Mouse (Mus musculus) megakaryocyte, adult 5-6 weeks (primary cell): ENCODE results near the gene Apom. TPM values are rescaled to one million over a fixed set of nuclear protein-coding genes. Genes with fewer than 3 reads are reported as not detected.
"Not testable (repeated sequence)": the region's sequence is repeated elsewhere in the genome, so short reads cannot be mapped to it uniquely, and the experiment has no call there.

Experiments used
- ATAC-seq: 2 replicates; pipeline ENCODE4 v1.8.0; 2016; ENCODE audit warnings: mild to moderate bottlenecking, inconsistent platforms; ENCODE audit not compliant: poor library complexity, severe bottlenecking
- total RNA-seq, 2 experiments: library from RNA; stranded (forward) in 1 of 2; stranded (reverse) in 1 of 2; fragments of 153-499, 151-499 nt in 1 of 2; fragments of 221-1000, 200-1000 nt in 1 of 2; gene quantifications; 2 replicates each; pipeline versions ENCODE4 v1.2.3 to v1.2.4; 2015 to 2017

Gene Apom
- total RNA-seq, 2 experiments from 2014 or later, result 0.26 to 0.38 TPM

DNA sequence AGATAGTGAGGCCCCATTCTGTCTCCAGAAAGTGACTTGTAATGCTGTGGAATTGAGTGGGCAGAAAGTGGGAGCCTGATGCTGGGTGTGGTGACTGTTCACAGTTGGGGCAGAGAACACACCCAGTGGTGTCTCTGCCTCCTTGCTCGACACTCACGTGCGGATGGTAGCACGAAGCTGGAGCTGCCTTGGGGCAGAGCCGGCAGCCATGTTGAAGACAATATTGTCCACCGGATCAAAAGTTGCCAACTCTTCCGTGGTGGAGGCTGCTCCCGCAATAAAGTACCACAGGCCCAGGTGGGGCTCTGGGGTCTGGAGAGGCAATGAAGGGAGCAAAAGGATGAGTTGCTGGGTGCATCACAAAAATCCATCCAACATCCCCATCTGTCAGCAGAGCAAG lies 812 bp downstream of the Apom start:
- ATAC-seq, result no peak

DNA sequence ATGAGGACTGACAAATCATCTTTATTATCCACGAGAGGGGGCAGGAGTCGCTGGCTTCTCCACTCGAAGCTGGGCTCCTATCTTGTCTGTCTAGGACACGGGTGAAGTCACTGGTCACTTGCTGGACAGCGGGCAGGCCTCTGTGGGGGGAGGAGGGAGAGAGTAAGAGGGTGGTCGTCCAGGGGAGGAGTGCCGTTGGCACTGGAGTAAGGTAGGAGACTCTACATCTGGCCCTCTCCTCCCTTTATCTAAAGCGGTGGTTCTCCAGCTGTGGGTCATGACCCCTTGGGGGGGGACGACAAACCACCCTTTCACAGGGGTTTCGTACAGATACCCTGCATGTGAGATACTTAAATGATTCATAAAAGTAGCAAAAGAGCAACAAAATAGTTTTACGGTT lies 2.9 kb downstream of the Apom start:
- ATAC-seq, result no peak

DNA sequence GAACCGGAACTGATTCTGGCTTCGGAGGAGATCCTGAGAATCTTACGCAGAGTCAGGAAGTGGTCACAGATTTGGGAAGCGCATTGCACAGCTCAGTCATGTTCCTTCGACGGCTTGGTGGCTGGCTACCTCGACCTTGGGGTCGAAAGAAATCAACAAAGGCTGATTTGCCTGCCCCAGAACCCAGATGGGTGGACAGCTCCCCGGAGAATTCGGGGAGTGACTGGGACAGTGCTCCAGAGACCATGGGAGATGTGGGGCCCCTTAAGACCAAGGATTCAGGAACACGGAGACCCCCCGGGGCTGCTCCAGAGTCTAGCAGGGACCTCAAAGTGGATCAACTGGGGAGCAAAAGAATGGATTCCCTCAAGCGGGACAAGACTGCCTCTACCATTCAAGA lies 4.8 kb downstream of the Apom start:
- peak; percentile 14; the same call in 1 of the 2 replicates for ATAC-seq

DNA sequence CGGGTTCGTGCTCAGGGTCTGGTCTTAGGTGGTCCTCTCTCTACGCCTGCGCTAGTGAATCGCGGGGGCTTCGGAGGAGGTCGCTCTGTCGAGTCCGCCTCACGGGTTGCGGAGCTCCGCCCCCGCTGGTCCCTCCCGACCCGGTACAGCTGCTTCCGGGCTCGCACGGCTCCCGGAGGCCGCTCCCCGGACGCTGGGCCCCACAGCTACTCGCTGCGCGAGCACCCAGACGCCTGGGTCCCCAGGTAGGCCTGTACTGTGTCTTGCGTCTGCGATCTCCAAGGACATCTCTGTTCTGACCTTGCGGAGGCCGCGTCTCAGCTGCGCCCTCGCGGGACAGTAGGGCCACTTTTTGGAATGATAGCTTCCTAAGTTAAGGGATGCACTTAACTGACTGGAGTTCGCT lies 5.6 kb downstream of the Apom start, which contains the start of gene D17H6S53E:
TSS of gene D17H6S53E (plus strand) at position 168 of the 406 bp plus-strand sequence.
- peak; percentile 65 for ATAC-seq

DNA sequence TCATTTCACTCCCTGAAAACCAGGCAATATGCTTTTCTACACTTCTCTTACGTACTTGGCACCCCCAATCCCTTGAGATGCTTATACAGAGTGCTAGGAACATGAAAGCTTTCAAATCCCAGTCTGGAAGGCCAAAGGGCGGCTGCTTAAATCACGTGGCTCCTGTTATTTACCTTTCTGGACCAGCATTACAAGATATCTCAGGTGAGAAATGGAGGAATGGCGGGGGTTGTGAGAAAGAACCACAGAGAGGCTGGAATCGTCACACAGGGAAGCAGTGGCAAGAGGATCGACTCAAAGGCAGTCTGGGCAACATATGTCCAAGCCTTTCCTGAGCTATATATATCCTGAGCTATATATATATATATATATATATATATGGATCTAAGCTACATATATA lies 6.3 kb downstream of the Apom start:
- no peak for ATAC-seq

DNA sequence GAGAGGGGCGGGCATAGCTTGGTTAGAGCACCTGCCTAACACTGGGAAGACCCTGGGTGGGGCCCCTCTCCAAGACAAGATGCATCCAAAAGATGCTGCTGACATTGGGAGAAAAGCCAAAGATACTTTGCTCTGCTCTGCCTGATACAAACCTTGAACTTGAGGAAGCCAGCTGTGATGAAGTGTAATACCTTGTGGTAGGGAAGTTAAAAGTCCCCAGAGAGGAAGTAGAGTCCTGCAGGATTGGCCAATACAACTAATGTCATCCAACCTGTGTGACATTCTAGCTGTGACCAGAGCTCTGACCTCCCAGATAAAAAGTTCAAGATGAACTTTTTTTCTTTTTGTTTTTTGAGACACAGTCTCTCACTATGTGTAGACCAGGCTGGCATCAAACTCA lies 6.8 kb downstream of the Apom start:
- ATAC-seq, result peak; percentile 42

DNA sequence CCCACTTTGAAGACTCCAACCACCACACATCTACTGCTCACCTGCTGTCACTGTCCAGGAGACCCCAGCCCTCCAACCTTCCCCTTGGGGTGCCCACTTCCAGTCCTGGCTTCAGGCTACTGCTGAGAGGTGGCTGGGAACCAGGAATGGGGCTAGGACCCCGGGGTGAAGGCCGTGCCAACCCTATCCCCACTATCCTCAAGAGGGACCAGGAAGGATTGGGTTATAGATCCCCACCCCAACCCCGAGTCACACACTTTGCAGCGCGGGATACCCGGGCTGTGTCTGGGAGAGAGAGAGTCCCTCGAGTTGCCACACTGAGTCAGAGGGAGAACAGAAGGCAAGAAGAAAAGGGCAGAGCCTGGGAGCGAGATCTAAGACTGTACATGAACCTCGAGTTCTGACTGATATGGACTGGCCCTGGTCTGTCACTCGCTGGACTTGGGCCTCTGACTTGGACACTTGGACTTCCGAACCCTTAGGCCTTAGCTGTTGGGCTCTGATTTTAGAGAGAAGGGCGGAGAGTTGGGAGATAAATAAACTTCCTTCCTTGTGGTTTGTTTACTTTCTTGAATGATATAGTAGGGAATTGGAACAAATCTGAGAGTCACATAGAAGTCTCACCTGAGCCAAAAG lies 7.5 kb downstream of the Apom start:
- ATAC-seq, result not testable (repeated sequence)

DNA sequence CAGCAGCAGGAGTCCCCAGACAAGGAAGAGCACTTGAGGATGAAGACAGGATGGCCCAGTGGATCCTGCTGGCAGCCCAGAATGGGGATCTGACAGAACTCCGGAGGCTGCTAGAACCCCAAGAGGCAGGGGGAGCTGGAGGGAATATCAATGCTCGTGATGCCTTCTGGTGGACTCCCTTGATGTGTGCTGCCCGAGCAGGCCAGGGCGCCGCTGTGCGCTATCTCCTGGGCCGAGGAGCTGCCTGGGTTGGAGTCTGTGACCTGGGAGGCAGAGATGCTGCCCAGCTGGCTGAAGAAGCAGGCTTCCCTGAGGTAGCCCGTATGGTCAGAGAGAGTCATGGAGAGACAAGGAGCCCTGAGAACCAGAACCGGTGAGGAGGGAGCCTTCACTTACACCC lies 8.6 kb downstream of the Apom start:
- ATAC-seq, result not testable (repeated sequence)

DNA sequence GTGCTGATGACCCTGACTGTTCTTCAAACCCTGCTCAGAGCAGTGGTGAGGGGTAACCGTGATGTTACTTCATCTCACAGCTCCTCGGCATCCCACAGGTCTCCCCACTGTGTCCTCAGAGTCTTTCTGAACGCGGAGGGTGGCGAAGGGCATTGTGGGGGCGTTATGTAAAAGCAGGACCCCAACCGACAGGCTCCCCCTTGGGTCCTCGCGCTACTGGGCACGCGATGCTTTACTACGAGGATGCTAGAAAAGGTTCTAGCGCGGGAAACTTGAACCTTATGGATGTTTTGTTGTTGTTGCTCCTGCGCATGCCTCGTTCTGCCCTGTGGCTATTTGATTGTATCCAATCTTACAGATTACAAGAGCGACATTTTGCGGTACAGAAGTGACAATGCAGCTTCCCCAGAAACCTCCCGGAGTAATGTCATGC lies 10.0 kb downstream of the Apom start, which contains the start of gene Csnk2b:
TSS of gene Csnk2b (minus strand) at position 183 of the 433 bp plus-strand sequence.
- ATAC-seq, result no peak

DNA sequence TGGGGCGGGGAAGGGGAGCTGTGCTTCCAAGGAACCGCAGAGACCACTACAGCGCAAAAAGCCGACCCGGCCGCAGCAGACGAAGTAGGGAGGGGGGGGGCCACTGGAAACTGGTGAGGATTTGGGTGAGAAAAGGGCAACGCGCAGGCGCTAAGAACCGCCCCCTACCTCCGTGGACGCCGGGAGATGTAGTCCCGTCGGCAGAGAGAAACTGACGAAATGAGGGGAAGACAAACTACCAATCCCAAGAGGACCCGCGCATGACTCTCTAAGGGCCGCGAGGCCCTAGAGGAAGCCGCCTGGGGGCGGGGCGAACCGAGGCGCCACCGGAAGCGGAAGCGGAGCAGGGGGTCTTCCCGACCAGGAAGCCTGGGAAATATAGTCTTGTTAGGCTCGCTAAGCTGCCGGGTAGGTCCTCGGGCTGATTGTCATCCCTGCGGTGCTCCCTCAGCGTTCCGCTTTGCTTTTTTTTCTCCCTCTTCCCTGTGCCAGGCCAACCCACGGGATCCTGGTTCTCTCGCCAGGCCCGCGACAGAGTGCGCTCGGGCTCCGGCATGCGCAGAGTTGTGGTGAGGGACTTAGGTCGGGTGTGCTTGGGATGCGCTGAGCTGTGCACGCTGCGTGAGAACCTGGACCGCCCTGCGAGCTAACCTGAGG lies 10.6 kb downstream of the Apom start, which contains the start of gene Gpank1:
TSS of gene Gpank1 (plus strand) at position 313 of the 657 bp plus-strand sequence.
- ATAC-seq, result peak; percentile 92

DNA sequence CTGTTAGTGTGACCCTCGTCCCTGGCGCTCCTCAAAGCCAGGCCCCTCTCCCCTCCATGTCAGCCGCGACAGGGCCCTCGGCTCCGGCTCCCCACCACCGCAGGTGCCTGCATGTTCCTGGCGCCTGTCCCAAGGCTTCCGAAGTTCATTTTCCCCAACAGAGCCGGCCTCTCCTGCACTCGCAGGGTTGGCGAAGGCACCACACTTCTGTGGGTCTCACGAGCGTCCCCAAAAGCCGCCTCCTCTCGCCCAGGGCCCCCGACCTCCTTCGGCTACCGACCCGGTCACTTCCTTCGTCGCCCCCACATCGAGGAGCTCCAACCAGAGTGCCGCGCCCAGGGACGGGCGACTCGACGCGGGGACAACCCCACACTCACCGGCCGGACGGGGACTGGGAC lies 11.1 kb downstream of the Apom start:
- ATAC-seq, result no peak

DNA sequence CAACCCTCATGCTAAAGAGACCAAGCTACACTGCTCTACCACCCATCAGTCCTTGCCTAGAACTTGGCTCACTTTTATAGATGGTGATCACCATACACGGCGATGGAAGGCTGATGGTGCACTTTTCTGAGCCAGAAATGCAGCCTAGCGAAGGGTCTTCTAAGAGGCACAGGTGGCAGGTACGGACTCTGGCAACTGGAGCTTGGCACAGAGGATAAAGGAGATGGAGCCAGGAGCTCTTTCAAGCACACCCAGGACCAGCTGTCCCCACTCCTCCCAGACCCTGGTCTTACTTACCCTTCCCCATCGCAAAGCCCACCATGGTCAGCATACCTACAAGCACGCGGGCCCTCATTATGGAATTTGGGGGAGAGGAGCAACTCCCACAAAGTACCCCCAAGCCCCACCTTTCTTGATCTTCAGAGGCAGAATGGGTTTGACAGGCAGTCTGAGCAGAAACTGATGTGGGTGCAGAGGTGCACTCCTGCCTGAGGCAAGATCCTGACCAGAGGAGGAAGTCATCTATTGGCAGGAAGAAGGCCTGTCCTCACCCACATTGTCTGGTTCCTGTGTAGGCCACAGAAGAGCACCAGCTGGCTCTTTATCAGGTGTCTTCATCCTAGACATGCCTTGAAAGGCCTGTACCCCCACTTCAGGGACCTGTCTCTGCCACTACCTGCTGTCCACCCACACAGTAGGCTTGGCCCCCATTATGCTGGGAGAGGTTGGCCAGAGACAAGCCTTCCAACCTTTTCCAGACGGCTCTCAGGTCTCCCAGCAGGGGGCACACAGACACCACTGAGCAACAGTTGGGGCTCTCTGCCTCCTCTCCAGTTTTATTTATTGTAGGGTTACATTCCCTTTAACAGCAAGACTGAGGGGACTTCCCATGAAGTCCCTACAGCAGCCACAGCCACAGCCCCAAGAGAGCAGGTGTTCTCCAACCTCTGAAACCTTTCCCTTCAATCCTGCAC lies 16.5 kb downstream of the Apom start, which contains the start of gene Ly6g5b:
TSS of gene Ly6g5b (minus strand) at position 383 of the 974 bp plus-strand sequence.
- ATAC-seq, result peak; percentile 90

DNA sequence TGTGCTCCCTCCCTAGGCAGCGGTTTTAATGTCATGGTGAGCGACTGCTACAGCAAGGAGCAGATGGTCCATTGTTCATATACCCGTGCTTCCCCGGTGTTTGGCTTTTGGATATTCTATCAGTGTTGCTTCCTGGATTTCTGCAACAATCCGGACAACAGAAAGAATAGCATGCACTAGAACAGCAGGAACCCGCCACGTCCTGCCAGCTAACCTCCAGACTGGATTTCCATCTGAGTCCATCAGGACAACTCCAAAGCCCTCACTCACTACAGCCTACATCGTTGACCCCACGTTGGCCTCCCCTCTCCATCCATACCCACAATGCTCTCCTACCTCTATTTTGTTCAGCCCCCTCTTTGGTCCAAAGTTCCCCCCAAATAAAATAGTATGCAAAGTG lies 20.1 kb downstream of the Apom start:
- no peak for ATAC-seq

DNA sequence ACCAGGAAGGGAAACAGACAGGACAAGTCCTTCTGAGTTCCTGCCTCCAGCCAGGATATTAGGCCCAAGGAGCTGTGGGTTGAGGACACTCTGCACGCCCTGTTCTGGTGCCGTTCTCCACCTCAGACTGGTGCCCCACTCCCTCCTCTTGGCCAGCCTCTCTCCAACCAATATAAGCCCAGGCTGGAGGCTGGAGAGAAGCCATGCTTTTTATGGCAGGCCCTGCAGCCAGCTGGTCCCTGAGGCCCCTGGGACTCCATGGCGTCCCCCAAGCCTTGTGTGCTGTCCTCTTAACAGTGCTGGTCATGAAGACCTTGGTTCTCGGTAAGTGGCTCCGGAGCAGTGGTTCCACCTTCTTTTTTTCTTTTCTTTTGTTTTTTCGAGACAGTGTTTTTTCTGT lies 23.8 kb downstream of the Apom start, which contains the start of gene Ly6g5c:
TSS of gene Ly6g5c (plus strand) at position 183 of the 400 bp plus-strand sequence.
- no peak for ATAC-seq

DNA sequence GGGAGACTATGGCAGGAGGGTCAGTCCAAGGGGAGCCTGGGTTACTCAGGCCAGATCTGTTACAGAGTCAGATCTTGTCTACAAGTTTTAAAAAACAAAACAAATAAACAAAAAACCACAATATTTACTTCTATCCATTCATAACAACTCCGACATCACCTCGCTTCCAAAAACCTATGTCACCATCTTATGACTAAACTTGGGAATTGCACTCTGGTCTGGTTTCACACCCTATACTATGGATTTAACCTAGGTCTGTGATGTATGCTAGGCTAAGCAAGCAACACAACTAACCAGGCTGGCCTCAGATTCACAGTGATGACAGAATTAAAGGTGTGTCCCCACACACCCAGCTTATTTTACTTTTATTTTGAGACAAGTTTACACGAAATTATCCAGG lies 25.3 kb downstream of the Apom start:
- no peak for ATAC-seq

DNA sequence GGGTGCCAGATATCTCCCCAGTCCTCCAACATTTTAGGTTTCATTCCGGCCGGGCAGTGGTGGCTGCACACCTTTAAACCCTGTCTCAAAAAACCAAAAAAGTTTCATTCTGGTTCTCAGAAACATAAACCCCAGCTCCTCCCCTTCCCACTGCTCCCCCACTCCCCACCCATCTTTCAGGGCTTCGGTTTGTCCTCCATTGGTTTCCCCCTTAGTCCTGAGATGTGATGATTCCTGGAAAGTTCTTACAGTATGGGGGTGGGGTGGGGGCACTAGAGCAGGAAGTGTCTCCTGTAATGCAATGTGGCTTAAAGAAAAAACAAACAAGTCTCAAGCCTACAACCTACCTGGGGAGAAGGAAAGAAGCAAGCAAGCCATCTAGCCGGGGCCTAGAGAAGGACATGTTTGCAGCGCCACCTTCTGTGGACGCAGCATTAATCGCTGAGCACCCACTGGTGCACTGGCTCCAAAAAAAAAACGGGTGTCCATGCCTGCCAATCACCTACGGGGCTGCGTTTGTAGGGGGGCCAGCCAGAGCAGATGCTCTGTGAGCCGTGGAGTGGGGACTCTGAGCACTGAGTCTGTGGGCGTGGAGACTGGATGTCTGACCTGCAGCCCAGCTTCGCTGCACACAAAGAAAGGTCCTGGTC lies 26.0 kb downstream of the Apom start:
- peak; percentile 49; the same call in 1 of the 2 replicates for ATAC-seq

DNA sequence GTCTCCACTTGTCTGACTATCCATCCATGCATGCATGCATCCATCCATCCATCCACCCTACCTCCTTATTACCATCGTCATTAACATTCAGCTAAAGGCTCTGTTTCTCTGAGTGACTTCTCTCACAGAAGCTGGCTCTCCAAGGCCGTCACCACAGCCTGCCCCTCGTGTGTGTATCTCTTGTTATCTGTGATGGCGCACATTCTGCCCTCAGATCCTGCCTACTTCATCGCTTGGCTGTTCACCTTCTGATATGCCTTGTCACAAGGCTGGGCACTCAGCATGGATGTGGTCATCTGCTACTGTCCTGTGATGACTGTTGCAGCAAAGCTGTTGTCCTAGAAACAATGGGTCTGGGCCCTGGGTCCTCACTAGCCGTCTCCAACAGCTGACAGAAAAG lies 27.1 kb downstream of the Apom start:
- 0 out of 2 replicates have a peak, but pooled peaks have one; percentile 24 for ATAC-seq

DNA sequence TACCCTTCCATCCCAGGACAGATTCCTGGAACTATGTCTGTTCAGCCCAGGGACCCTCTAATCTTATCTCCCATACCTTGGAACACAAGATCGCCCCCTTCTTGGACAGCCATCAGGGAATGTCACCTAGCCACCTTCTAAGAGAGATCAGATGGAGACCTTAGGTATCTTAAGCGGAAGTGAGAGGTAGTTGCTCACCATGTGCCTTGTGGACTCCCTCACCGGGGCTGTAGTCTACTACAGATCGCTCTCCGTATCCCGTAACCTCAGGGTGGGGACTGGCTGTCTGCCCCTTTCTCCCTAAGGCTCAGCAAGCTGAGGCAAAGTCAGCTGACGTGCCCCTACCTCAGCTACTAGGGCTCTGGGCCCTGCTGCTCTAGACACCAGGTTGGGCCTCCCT lies 27.8 kb downstream of the Apom start:
- no peak for ATAC-seq

DNA sequence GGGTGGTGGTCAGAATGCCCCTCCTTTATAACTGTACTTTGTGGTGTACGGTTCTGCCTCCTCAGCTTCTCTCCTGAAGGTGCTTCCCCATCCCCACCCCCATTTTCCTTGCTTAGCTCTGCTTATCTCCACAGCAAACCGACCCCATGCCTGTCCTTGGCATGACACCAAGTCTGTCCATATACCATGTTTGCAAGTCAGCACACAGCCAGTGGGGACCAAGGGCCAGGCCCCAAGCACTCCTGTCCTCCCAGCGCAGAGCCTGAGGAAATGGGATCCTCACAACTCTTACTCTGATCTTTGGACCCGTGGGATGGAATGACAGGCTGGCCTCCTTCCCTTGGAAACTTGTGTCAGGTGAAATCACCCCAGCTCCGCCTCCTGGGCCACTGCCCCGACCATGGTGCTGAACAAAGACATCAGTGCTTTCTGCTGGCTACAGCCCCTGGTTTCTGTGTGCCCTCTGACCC lies 28.6 kb downstream of the Apom start:
- no peak for ATAC-seq

DNA sequence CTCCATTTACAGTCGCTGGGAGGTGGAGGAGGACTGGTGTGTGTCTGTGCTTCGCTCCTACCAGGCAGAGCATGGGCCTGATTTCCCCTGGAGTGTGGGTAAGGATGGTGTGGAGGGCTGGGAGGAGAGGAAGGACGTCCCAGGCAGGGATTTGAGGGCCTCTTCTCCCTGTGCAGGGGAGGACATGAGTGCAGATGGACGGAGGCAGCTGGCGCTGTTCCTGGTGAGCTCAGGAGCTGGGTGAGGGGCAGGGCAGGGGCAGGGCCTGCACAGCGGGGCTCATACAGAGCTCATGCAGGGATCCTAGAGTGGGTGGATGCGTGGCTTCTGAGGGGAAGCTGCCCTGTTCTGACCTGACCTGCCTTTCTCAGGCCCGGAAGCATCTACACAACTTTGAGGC lies 29.6 kb downstream of the Apom start:
- ATAC-seq, result no peak
